Mouse (Mus musculus) gastrocnemius, postnatal 14 days (tissue): ENCODE measurements around the gene Olfr222. TPM values are rescaled to one million over a fixed set of nuclear protein-coding genes. Genes with fewer than 3 reads are reported as not detected.

Source experiments
- DNase-seq: peaks from one replicate; pipeline ENCODE4 v3.0.0; 2021; ENCODE audit warnings: mixed read lengths
- intact Hi-C: fragments of 180-260 bp; cut with DNase I; formaldehyde crosslinking; loops from one replicate; pipeline ENCODE4 v1.15.1; 2025; ENCODE audit warnings: low total_unique reads
- total RNA-seq, 2 experiments: library from RNA; stranded (reverse); gene quantifications; 2 replicates each; pipeline ENCODE4 v1.2.3; 2021

Olfr222 gene
- total RNA-seq, 2 experiments from 2014 or later, result not detected

DNA sequence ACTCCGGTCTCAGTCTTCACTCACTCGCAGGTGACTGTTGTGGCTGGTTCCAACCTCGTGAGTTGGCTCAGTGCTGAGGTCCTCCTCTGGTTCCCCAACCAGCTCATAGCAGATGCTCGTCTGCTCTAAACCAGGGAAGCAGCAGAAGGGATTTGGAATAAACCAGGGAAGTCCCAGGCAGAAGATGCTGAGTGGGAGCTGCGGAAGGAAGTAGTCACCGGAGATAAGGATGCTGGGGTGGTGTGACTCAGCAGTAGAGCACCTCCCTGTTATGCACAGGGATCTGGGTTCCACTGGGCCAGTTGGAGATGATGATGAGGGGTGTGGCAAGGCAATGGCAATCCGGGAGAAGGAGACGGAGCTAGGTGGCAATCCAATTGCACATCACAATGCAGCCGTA, 32.0 kb downstream of the Olfr222 start:
- no peak for DNase-seq
- intact Hi-C loops, result no loop called here

- intact Hi-C loops, result no loop called here
- DNase-seq, result no peak
These were observed 32.7 kb downstream of the Olfr222 start for GRCm38 (mm10) chr11:59543376-59543775.

- DNase-seq, result no peak
- intact Hi-C loops, result no loop called here
These were observed 33.6 kb downstream of the Olfr222 start for GRCm38 (mm10) chr11:59542442-59542841.

DNA sequence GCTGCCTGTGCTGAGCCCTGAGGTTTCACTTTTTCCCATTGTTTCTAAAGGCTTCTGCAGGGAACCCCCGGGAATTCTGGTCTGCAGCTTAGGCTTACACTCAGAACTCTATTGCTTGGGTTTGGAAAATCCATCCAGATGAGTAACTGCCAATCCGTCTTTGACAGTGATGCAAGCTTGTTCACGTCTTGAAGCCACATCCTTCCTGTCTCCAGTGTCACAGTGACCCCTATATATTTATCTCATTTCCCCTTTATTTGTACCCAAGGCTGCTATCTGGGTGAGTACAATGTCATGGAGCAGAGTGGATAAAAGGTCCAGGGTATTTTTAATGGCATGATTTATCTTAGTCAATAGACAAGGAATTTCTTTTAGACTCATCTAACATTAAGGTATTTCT, 34.7 kb downstream of the Olfr222 start, which contains the start of gene Nlrp3:
Gene Nlrp3 (plus strand): TSS at position 245 of the 400 bp plus-strand sequence.
- DNase-seq, result no peak
- intact Hi-C loops, result no loop called here

DNA sequence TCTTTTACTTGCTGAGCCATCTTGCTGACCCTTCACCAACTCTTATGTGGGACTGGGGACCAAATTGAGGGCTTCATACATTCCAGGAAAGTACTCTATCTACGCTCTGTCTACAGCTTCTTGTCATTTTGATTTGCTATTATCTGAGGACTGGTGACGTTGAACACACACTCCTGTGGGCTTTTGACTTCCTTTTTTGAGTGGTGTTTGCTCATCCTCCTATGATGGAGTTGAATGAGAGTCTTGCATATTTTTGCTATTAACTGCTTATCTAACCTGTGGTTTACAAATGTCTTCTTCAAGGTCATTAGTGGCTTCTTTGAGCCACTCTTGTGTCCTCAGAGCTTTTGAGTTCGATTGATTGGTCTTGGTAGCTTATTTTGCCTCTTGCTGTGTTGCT, 35.9 kb downstream of the Olfr222 start:
- intact Hi-C loops, result no loop called here
- no peak for DNase-seq

DNA sequence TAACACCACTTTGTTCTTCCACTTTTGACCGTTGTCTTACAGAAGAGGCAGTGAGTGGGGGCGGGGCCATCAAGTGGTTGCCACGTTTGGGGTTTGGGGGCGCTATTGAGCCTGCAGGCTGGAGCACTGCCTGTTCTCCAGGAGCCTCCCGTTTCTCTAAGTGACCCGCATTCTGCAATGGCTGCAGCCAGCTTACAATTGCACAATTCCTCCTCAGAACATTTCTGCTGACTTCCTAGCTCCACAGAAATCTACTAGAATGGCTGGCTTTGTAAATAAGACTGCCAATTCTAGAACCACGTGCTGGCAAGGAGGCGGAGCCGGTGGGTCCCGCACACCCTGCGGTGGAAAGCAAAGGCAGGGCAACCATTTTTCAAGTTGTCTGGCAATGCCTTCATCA, 37.6 kb downstream of the Olfr222 start:
- intact Hi-C loops, result no loop called here
- peak; percentile 74 for DNase-seq

DNA sequence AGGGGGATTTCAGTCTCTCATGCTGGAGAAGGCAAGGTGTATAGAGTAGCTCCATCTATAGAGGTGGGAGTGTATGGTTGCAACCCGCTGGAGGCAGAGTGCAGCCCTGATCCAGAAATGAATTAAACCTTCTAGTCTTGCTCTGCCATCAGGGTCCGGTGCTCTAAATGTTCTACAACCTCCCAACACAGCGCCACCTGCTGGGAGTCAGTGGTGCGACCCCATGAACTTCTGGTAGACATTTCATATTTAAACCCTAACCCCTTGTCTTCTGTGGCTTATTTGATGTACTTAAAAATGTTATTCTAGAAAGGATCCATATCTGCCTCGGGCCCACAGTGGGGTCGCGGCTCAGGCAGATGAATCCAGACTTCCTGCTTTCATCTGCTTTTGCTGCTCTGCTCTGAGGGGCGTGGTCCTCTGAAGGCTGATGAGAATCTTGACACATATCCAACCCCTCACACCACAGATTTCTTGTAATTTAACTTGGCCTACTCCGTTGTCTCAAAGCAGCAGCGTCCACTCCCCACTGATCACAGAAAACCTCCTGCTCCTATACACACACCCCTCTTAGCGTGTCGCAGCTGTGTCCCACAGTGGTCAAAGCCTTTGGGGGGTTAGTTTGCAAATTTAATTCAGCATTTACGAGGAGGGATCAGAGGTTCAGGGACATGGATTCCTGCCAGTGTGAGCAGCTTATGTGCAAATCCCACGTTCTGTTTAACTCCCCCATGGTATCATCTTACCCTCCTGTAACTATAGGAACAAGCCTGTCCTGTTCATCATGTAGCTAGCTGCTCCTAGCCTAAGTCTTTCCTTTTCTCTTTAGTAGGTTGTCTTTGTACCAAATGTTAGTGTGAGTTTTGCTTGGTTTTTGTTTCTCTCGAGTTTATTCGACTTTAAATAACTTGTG, 38.6 kb downstream of the Olfr222 start:
- intact Hi-C loops, result no loop called here
- peak; percentile 27 for DNase-seq

DNA sequence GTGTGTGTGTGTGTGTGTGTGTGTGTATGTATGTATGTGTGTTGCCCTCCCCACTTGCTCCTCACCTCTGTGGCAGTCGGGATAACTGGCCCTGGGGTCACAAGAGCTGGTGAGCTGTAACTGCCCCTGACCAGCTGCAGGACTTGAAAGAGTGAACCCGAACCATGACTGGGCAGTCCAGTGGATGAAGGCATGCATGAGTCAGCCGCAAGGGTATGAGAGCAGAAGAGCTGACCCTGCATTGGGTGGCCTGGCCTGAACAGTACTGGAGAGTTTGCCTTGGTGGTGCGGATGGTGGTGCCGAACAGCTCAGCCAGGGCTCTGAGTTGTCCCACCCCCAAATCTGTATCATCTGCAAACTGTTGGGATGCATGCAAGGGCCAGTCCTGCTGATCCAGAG, 44.5 kb downstream of the Olfr222 start:
- DNase-seq, result no peak
- intact Hi-C loops, result no loop called here

- intact Hi-C loops, result no loop called here
These were observed 45.0 kb downstream of the Olfr222 start for GRCm38 (mm10) chr11:59530870-59531535.

DNA sequence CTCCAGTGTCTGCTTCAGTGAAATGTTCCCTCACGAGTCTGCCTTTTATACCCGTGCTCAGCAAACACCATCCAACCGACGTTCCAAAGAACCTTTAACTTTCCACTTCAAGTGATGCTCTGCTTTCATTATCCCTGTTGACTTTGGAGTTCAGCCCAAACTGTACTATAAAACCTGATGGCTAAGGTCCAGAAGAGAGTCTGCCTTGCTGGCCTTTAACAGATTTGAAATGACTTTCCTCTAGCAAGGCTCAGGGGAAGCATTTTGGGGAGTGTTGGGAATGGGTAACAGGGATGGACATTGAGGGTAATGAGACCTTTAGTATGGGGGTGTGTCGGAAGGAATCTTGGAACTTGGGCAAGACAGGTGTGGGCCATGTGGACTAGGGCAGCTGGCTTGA, 45.8 kb downstream of the Olfr222 start:
- intact Hi-C loops, result no loop called here
- DNase-seq, result no peak

More at GRCm38 (mm10) chr11:59530870-59531535, 45.0 kb downstream of the Olfr222 start:
- no peak for DNase-seq

GRCm38 (mm10) chr11:59526472-59527080, 49.5 kb downstream of the Olfr222 start, which contains the start of gene Zkscan17:
TSS of gene Zkscan17 (minus strand) at chr11:59526751.
- DNase-seq, result no peak
- intact Hi-C loops, result loop anchor here (5.0 kb wide), 1 partner anchor 41 kb away; no protein-coding TSS in a partner anchor

DNA sequence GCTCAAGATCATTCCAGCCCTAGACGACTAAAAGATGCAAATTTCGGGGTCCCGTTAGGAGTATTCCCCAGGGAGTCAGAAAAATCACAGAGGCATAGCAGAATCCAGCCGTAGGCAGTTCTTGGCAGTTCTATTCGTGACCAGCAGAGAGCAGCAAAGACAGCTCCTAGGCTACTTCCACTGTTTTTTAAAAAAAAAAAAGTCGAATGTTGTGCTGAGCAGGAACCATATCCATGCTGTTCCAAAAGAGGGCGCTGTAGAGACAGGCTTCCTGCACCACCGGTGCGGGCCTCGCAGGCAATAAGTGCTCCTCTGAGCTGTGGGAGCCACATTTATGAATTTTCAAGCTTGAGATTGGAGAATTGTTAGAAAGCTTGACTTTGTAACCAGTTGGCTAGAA, 50.8 kb downstream of the Olfr222 start:
- intact Hi-C loops, result loop anchor here (5.0 kb wide), 1 partner anchor 42 kb away; no protein-coding TSS in a partner anchor
- DNase-seq, result peak; percentile 71

GRCm38 (mm10) chr11:59524150-59524549, 51.9 kb downstream of the Olfr222 start:
- DNase-seq, result no peak
- intact Hi-C loops, result no loop called here

Other genes starting within 250 kb of the Olfr222 start
- under 1 TPM in 1 of 2 experiments, not detected in 1; 0.23 TPM for gene Prss38, start 200.6 kb downstream of the Olfr222 start, total RNA-seq
- gene Jmjd4, start 126.2 kb downstream of the Olfr222 start, total RNA-seq, result 1 to 10 TPM; 6.4 to 7.3 TPM
- 10 to 100 TPM; 24.3 to 27.0 TPM for gene Snap47, start 125.0 kb downstream of the Olfr222 start, total RNA-seq
- 1 to 10 TPM; 3.5 to 3.6 TPM for gene Zfp867, start 103.8 kb downstream of the Olfr222 start, total RNA-seq
- 10 to 100 TPM; 12.1 to 15.4 TPM for gene Zkscan17, start 49.5 kb downstream of the Olfr222 start, total RNA-seq
- under 1 TPM; 0.27 to 0.42 TPM for gene Nlrp3, start 34.7 kb downstream of the Olfr222 start, total RNA-seq
- not detected for gene Olfr223, start 17.1 kb upstream of the Olfr222 start, total RNA-seq
- gene Mprip, start 85.1 kb upstream of the Olfr222 start, total RNA-seq, result 100 to 1,000 TPM in 1 of 2 experiments, 10 to 100 TPM in 1; 94.7 to 120 TPM
- under 1 TPM in 1 of 2 experiments, not detected in 1; 0.12 TPM for gene Pld6, start 211.4 kb upstream of the Olfr222 start, total RNA-seq
- 10 to 100 TPM; 22.3 to 27.4 TPM for gene Flcn, start 233.8 kb upstream of the Olfr222 start, total RNA-seq